Mouse (Mus musculus) T-helper 2 cell (primary cell): Measurements from ENCODE around the gene F10.
"Not testable (repeated sequence)": the region's sequence is repeated elsewhere in the genome, so short reads cannot be mapped to it uniquely, and the experiment has no call there.

ENCODE experiments used
- in situ Hi-C: fragments of 300-600 bp; cut with MboI, MseI; formaldehyde crosslinking; loops from one replicate; pipeline ENCODE4 v1.15.1; 2025; ENCODE audit warnings: high pct_unique_total_duplicates

The F10 gene

DNA sequence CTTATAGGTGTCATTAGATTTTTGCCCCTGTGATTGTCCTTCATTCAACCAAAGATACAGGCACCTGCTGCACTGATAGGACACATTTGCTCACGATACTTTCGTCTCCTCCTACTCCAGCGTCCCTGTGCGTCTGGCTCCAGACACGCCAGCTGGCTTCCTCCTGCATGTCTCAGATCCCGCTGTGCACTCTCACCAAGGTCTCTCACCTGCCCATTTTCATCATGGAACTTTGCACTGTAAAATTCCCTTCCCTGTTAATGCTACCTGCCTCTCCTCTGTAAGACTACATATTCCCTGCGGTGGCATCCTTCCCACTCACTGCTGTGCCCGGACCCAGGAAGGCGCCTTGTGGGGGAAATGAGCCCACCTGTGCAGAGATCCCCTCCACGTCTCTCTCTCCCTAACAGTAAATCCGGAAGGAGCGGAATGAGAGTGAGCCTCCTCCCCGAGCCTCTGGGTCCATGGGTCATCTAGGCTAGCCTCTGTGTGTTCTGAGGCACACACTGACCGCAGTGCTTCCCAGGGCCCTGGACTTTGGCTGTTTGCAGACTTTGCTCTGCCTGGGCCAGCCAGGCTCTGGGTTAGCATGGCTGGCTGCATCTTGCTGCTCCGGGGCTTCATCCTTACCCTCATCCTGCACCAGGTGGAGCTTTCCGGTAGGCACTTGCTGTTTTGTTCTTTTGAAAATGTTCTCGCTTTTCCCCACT, 23.5 kb downstream of the F10 start, which contains the start of gene Proz:
Proz (plus strand) TSS at position 474 of the 710 bp plus-strand sequence.
- in situ Hi-C loops: loop anchor here (5.0 to 25.0 kb wide), 2 partner anchors 82 to 1102 kb away; no protein-coding TSS in a partner anchor

DNA sequence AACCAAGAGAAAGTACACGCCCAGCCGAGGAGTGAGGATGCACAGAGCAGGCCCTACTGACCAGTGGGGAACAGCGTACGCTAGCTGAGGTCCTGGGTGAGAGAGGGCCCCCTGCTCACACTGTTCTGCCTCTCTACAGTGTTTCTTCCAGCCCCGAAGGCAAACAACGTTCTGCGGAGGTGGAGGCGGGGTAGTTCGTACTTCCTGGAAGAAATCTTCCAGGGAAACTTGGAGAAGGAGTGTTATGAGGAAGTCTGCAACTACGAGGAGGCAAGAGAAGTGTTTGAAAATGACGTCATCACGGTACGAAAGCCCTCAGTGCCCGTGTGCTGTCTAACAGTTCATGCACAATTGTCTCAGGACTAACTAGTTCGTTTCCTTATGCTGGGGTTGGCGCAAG, 26.0 kb downstream of the F10 start:
- in situ Hi-C loops: loop anchor here (5.0 to 25.0 kb wide), 2 partner anchors 79 to 1099 kb away; no protein-coding TSS in a partner anchor

- in situ Hi-C loops: loop anchor here (25.0 kb wide), 1 partner anchor 1089 kb away; no protein-coding TSS in a partner anchor
These were observed 36.1 kb downstream of the F10 start for GRCm38 (mm10) chr8:13073255-13073654.

DNA sequence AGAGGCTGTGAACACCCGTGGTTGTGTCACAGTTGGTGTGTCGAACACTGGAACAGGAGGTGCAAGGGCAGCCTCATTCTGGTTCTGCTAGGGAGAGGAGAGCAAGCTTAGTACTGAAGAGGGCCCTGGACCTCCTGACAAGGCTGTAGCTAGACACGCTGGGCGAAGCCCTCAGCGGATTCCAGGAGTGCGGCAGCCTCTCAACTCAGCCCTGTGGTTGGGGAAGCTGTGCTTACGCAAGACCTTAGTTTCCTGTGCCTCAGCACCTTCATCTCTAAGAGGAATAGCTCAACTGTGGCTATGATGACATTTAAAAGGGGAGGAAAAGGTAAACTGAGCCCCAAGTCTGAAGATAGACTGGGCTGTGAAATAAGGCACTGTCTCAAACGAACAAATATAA, 37.9 kb downstream of the F10 start:
- in situ Hi-C loops: no loop called here

DNA sequence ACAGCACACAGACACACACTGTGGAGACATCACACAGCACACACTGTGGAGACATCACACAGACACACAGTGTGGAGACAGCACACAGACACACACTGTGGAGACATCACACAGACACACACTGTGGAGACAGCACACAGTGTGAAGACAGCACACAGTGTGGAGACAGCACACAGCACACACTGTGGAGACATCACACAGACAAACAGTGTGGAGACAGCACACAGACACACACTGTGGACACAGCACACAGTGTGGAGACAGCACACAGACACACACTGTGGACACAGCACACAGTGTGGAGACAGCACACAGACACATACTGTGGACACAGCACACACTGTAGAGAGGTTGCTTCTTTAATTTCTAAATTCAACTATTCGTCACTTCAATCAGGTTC, 38.5 kb downstream of the F10 start:
- in situ Hi-C loops: not testable (repeated sequence)

GRCm38 (mm10) chr8:13077542-13077941, 40.4 kb downstream of the F10 start:
- in situ Hi-C loops: no loop called here

DNA sequence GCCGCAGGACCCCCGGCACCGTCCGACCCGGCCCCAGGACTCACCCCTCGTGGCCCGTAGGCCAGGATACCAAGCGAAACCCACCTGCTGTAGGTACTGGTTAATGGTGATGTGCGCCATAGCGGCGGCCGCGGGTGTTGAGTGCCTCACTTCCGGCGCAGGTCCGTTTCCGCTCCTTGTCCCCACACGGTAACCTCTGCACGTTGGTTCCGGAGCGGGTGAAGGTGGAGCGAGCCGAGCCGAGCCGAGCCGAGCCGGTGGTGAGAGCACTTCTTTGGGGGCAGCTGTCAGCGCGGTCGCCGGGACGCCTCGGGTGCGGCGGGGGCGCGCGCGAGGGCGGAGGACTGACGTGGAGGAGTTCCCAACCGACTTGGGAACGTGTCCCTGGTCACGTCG, 67.6 kb downstream of the F10 start:
- in situ Hi-C loops: loop anchor here (5.0 to 10.0 kb wide), 2 partner anchors 103 to 1550 kb away; partner anchors contain the start of genes Cars2 and Ing1

- in situ Hi-C loops: loop anchor here (10.0 kb wide), 1 partner anchor 1550 kb away; the partner anchor contains the start of genes Cars2 and Ing1
These were observed 68.2 kb downstream of the F10 start, which contains the start of the genes Pcid2 and Cul4a for GRCm38 (mm10) chr8:13105087-13105881. Gene Pcid2, minus strand, starts transcription at chr8:13105459. Gene Cul4a, plus strand, starts transcription at chr8:13105621.

DNA sequence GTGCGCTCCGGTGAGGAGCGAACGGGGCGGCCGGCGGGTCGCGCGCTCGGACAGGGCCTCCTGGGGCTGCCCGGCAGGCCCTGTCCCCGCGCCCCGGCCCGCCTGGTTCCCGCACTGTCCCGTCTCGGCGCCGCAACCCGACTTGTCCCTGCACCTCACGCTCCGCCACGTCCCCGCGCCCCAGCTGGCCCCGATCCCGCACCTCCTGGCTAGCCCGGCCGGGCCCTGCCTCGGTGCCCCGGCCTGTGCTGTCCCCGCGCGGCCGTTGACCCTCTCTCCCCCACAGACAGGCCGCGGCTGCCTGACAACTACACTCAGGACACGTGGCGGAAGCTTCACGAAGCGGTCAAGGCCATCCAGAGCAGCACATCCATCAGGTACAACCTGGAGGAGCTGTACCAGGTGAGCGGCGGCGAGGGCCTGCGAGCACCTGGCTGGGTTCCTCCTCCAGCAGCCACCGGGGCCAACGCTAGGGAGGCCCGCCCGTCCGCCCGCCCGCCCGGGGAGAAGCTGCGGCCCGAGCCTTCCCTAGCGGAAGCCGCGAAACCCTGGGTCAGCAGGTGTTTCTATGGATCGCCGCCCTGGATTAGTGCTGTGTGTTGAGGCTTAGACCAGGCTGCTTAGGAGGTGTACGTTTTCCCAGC, 68.9 kb downstream of the F10 start:
- in situ Hi-C loops: loop anchor here (10.0 kb wide), 1 partner anchor 1551 kb away; the partner anchor contains the start of genes Cars2 and Ing1
